Mouse (Mus musculus) thymus, adult 2 months (tissue): ENCODE results near the gene Entpd3. TPM values are rescaled to one million over a fixed set of nuclear protein-coding genes. Genes with fewer than 3 reads are reported as not detected.

ENCODE experiments used
- DNase-seq: peaks from one replicate; pipeline ENCODE4 v3.0.0; 2021
- H3K27ac ChIP-seq: fragments of 200-500 bp; 2 replicates; pipeline ENCODE4 v1.5.1; 2012; ENCODE audit warnings: low read length, control low read depth; ENCODE audit not compliant: control insufficient read depth, insufficient read depth
- H3K27me3 ChIP-seq: fragments of 200-500 bp; 2 replicates; pipeline ENCODE4 v1.6.1; 2012; ENCODE audit warnings: mild to moderate bottlenecking, low read length, moderate library complexity, mixed read lengths; ENCODE audit not compliant: control insufficient read depth, insufficient read depth
- H3K36me3 ChIP-seq: fragments of 200-500 bp; 2 replicates; pipeline ENCODE4 v1.6.1; 2012; ENCODE audit warnings: mild to moderate bottlenecking, low read length, moderate library complexity; ENCODE audit not compliant: control insufficient read depth, insufficient read depth
- H3K4me1 ChIP-seq: fragments of 200-500 bp; replicated peaks from 2 replicates; pipeline ENCODE4 v1.6.1; 2012; ENCODE audit warnings: low read length; ENCODE audit not compliant: control insufficient read depth, insufficient read depth
- H3K4me3 ChIP-seq: fragments of 200-500 bp; 2 replicates; pipeline ENCODE4 v1.5.1; 2012; ENCODE audit warnings: mild to moderate bottlenecking, low read length, control low read depth, moderate library complexity; ENCODE audit not compliant: control insufficient read depth, insufficient read depth
- CTCF ChIP-seq: fragments of 200-500 bp; IDR thresholded peaks from 2 replicates; pipeline ENCODE4 v1.5.1; 2012; ENCODE audit warnings: mild to moderate bottlenecking, control low read depth, low read length, moderate library complexity, borderline replicate concordance; ENCODE audit not compliant: control insufficient read depth, poor library complexity, insufficient read depth; ENCODE audit errors: extremely low read depth
- POLR2A ChIP-seq: fragments of 200-500 bp; IDR thresholded peaks from 2 replicates; pipeline ENCODE4 v1.6.1; 2012; ENCODE audit warnings: mild to moderate bottlenecking, low read length, control low read depth, moderate library complexity; ENCODE audit not compliant: control insufficient read depth, poor library complexity, insufficient read depth; ENCODE audit errors: extremely low read depth
- WGBS: fragments of 180-500 bp; shearing (Covaris S2); methylation state at CpG from one replicate; pipeline ENCODE4 v1.1.7; 2018; 5-methylcytosine and 5-hydroxymethylcytosine counted together
- polyA plus RNA-seq: library from polyadenylated mRNA; depleted of rRNA; stranded (reverse); fragments of >200 nt; gene quantifications from 2 replicates; pipeline ENCODE4 v1.2.3, GENCODE M21; 2012

The Entpd3 gene
- polyA plus RNA-seq, 1 experiment: 2.0 TPM

GRCm38 (mm10) chr9:120569721-120570333, 30.2 kb downstream of the Entpd3 start:
- 77% methylated on average over 13 of the region's 13 CpGs for WGBS
- DNase-seq: peak; percentile 28
- Histone ChIP-seq H3K36me3 (peaks cover 16% of the 10 kb centered on the region), H3K27me3 (no peaks in the 10 kb centered on the region), H3K27ac (no peak overlapping the region), H3K4me3 (no peak overlapping the region), H3K4me1 (peaks cover 3% of the 10 kb centered on the region)
- TF ChIP-seq POLR2A (no peak), CTCF (no peak)

- Histone ChIP-seq H3K4me1 (peaks cover 3% of the 10 kb centered on the region), H3K27ac (no peak overlapping the region), H3K36me3 (peaks cover 19% of the 10 kb centered on the region), H3K4me3 (no peak overlapping the region), H3K27me3 (no peaks in the 10 kb centered on the region)
- DNase-seq: no peak
- TF ChIP-seq POLR2A: no peak
- no peak for TF ChIP-seq CTCF
- WGBS: 46% methylated on average over 2 of the region's 2 CpGs
Observed at GRCm38 (mm10) chr9:120570334-120570725, 30.7 kb downstream of the Entpd3 start.

GRCm38 (mm10) chr9:120570741-120571592, 31.3 kb downstream of the Entpd3 start, which contains the start of gene Rpl14:
TSS of gene Rpl14 (plus strand) at chr9:120571444.
- DNase-seq: peak; percentile 99
- Histone ChIP-seq H3K4me3 (peak within 1 kb of the TSS; percentile 86), H3K27ac (no peak within 1 kb of the TSS; the same call in 1 of the 2 replicates), H3K4me1 (peaks cover 3% of the 10 kb centered on the region), H3K36me3 (peaks cover 21% of the 10 kb centered on the region), H3K27me3 (no peaks in the 10 kb centered on the region)
- WGBS: 3% methylated on average over 43 of the region's 43 CpGs
- TF ChIP-seq CTCF (no peak), POLR2A (peak; percentile 90)

- TF ChIP-seq CTCF: no peak; the same call in 1 of the 2 replicates
- no peak for TF ChIP-seq POLR2A
- no peaks in the 10 kb centered on the region for H3K27me3 ChIP-seq
- peaks cover 21% of the 10 kb centered on the region for H3K36me3 ChIP-seq
- no peak overlapping the region; the same call in 1 of the 2 replicates for H3K27ac ChIP-seq
- peaks cover 4% of the 10 kb centered on the region for H3K4me1 ChIP-seq
- no peak for DNase-seq
- H3K4me3 ChIP-seq: peak overlapping the region; percentile 86
- 2% methylated on average over 53 of the region's 53 CpGs for WGBS
Observed at GRCm38 (mm10) chr9:120571593-120572385, 32.2 kb downstream of the Entpd3 start.

GRCm38 (mm10) chr9:120575748-120576661, 36.4 kb downstream of the Entpd3 start:
- no peak for DNase-seq
- WGBS: 91% methylated on average over 6 of the region's 6 CpGs
- TF ChIP-seq POLR2A: no peak
- TF ChIP-seq CTCF: no peak
- Histone ChIP-seq H3K27me3 (no peaks in the 10 kb centered on the region), H3K36me3 (peaks cover 21% of the 10 kb centered on the region), H3K4me1 (peaks cover 18% of the 10 kb centered on the region), H3K27ac (no peak overlapping the region), H3K4me3 (no peak overlapping the region)

GRCm38 (mm10) chr9:120576662-120577013, 37.0 kb downstream of the Entpd3 start:
- H3K27me3 ChIP-seq: no peaks in the 10 kb centered on the region
- H3K4me1 ChIP-seq: peaks cover 18% of the 10 kb centered on the region
- H3K4me3 ChIP-seq: no peak overlapping the region
- TF ChIP-seq POLR2A: no peak
- TF ChIP-seq CTCF: no peak
- peaks cover 21% of the 10 kb centered on the region for H3K36me3 ChIP-seq
- 19% methylated on average over 4 of the region's 4 CpGs for WGBS
- no peak overlapping the region for H3K27ac ChIP-seq
- DNase-seq: no peak
